Mouse (Mus musculus): Measurements from ENCODE around the gene Pcp4. TPM values are rescaled to one million over a fixed set of nuclear protein-coding genes. Genes with fewer than 3 reads are reported as not detected.

Gene Pcp4
- polyA plus RNA-seq, 2 experiments from 2014 or later, result 0.77 TPM; not detected in 1

GRCm38 (mm10) chr16:96488038-96488437 lies 20.6 kb downstream of the Pcp4 start:
- no peak for ATAC-seq

GRCm38 (mm10) chr16:96491530-96491929 lies 24.1 kb downstream of the Pcp4 start:
- no peak for ATAC-seq

GRCm38 (mm10) chr16:96494079-96494478 lies 26.7 kb downstream of the Pcp4 start:
- no peak for ATAC-seq

- no peak for ATAC-seq
Observed at GRCm38 (mm10) chr16:96498951-96499350, 31.5 kb downstream of the Pcp4 start.

GRCm38 (mm10) chr16:96501241-96501640 lies 33.8 kb downstream of the Pcp4 start:
- no peak for ATAC-seq

GRCm38 (mm10) chr16:96502586-96502985 lies 35.2 kb downstream of the Pcp4 start:
- no peak for ATAC-seq

GRCm38 (mm10) chr16:96514466-96514865 lies 47.1 kb downstream of the Pcp4 start:
- no peak for ATAC-seq

GRCm38 (mm10) chr16:96527476-96527875 lies 60.1 kb downstream of the Pcp4 start:
- ATAC-seq, result no peak

- no peak for ATAC-seq
Observed at GRCm38 (mm10) chr16:96528471-96528870, 61.1 kb downstream of the Pcp4 start.

DNA sequence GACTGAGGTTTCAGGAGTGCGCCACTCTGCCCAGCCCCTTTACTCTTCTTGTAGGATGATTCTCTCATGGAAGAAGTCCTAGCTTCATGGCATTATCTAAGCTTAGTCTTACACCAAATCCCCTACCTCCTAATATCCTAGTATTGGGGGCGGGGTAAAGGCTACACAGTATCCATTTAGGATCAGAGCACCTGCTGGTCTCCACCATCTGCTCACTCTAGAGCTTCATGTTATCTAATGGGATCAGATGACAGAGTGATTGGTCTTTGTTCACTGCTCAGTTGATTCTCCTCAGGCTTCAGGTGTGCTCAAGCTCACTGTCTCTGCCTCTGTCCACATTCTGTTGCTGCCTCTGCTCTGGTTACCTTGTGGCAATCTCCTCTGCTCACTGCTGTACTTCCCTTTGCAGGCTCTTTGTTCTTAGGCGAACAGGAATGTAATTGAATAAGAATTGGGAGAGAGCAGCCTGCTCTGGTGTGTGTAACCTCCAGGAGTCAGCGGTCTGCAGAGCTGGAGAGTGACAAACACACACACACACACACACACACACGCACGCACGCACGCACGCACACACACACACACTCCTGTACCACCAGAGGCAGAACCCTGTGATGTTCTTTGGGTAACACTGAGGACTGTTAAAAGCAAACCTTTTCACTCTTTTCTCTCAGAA lies 62.6 kb downstream of the Pcp4 start:
- no peak for ATAC-seq

DNA sequence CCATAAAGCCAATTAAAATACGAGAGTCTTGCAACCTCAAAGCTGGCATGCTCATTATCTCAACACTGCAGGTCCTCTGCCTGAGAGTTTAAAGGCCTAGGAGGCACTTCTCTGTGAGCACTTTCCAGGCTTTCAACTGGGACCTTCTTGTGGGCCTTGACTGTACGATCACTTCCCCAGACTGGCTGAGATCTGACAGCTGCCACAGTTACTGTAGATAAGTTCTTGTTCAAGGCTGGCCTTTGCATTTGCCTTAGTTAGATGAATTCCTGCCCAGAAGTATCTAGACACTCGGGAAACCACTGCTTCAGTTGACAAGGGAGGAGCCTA lies 63.1 kb downstream of the Pcp4 start:
- ATAC-seq, result no peak

GRCm38 (mm10) chr16:96531029-96531428 lies 63.6 kb downstream of the Pcp4 start:
- ATAC-seq, result no peak

DNA sequence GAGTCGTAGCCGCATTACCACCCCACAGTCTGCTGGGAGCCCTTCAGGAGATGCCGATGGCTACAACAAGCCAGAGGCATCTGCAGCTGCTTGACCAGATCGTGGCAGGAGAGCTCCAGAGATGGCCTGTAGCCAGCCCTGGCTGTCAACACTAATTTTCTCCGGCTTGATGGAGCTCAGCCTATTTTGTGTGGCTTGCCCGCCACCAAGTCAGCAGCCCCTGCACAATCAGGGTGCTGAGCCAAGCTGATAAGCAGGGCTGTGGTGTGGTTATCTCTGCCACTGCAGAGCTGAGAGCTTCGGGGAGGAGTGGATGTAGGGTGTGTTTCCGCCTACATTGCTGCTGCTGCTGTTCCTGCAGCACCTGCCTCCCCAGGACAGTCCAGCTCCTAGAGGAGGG lies 66.3 kb downstream of the Pcp4 start:
- ATAC-seq, result no peak

DNA sequence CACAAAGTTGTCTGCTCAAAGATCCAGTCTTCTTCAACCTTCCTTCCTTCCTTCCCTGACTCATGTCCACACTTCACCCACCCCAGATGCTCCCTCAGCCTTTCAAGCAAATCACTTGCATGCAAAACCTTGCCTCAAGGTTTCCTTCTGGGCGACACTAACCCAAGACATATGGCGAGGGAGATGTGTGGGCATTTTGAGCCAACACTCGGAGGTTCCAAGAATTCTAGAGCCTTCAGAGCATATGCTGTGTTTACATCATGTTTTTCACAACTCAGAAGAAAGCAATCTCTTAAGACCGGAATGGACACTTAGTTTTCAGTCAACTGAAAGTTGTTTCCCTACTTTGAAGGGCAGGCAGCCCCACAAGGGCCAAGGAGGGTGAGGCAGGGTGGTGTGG lies 67.9 kb downstream of the Pcp4 start:
- ATAC-seq, result no peak

DNA sequence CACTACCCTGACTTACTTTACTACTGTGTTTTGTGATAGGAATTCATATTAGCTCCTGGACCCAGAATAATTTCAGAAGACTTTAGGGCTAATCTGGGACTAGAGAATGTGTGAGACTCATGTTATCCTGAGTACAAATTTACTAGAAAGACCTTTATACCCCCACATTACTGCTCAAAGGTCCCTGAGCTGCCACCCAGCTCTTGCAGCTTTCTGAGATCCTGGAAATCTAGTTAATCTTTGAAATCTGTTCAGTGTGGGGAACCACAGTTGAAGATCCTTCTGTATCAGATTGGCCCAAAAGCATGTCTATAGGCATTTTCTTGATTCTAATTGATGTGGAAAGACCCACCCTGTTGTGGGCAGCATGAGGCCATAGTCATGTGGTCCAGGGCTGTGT lies 69.0 kb downstream of the Pcp4 start:
- no peak for ATAC-seq

- ATAC-seq, result no peak
Observed at GRCm38 (mm10) chr16:96539091-96539490, 71.7 kb downstream of the Pcp4 start.

- ATAC-seq, result no peak
Observed at GRCm38 (mm10) chr16:96541056-96541455, 73.7 kb downstream of the Pcp4 start.

- ATAC-seq, result no peak
Observed at GRCm38 (mm10) chr16:96552680-96553079, 85.3 kb downstream of the Pcp4 start.

- no peak for ATAC-seq
Observed at GRCm38 (mm10) chr16:96555412-96555811, 88.0 kb downstream of the Pcp4 start.

DNA sequence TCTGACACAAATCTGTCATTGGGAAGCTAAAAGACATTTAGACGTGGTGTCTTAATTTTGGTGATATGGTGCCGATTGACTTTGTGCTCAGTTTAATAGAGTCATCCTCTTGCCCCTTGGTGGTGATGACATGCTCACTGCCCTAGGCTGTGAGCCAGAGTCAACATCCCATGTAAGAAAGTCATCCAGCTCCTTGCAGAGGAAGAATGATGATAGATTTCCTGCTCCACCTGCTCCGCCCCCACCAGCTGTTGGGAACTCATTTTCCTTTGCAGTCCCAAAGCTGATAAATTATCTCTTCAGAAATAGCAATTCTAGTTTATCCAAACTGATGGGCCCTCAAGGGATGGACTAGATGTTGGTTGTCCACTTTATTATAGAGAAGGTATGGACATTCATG lies 89.2 kb downstream of the Pcp4 start:
- ATAC-seq, result no peak

- no peak for ATAC-seq
Observed at GRCm38 (mm10) chr16:96558341-96558740, 90.9 kb downstream of the Pcp4 start.

DNA sequence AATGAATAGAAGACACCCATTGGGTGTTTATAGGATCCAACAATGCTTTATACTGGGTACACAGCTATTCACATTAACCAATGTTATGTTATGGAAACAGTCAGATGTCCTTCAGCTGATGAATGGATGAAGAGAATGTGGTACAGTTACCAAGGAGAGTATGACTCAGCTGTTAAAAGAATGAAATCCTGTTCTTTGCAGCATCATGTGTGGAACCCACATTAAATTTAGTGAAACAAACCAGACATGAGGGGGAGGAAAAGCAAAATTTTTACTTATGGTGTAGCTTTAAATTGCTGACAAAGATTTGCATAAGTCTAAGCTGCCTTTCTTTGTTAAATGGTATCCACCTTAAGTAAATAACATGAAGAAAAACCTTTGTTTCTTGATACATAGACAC lies 92.4 kb downstream of the Pcp4 start:
- ATAC-seq, result no peak

DNA sequence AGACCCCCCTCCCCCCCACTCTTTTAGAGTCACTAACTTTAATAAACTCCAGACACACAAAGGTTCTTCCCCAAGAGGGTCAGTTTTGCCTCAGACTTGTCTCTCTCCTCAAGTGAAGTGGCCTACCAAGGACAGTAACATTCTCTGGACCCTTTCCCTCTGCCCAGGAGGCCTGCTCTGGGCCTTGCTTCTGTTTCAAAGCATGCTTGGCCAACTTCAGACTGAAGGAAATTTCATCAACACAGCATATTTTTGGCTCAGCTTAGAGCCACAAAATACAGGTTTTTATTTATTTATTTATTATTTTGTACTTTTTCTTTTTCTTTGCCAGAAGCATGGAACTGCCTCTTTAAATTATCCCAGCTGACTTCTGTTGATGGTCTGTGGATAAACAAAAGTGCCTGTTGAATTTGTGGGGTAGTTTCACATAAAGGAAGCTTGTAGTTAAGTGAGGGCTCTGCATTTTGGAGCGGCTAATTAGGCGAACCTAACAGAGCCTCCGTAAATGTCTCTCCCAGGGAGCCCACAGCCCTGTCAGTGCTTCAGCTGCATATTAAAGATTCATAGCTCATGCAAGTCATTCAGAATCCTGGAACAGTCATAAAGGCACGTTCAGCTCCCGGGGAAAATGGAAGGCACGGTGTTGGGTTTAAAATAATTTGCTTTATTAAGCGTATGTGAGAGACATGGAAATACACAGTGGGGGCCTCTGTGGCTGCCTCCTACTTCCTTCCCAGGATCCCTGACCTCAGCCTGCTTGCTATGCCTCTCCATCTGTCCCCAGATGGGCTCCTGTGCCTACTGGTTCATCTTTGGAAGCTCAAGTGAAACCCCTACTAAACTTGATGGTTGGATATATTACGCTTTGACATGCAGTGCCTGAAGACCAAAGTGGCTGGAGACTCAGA lies 96.2 kb downstream of the Pcp4 start:
- ATAC-seq, result no peak

GRCm38 (mm10) chr16:96567428-96567827 lies 100.0 kb downstream of the Pcp4 start:
- no peak for ATAC-seq

All from activated CD4-positive, CD25-positive, alpha-beta regulatory T cell, adult 4 months (primary cell).